Mouse (Mus musculus): ENCODE data around the gene Bmp10. TPM values are rescaled to one million over a fixed set of nuclear protein-coding genes. Genes with fewer than 3 reads are reported as not detected.

Gene Bmp10
- not detected in 2 replicates for polyA plus RNA-seq (2012; rRNA removed)

GRCm38 (mm10) chr6:87428487-87429044 lies at the start of gene Bmp10:
TSS of gene Bmp10 (plus strand) at chr6:87428994.

GRCm38 (mm10) chr6:87388877-87389276 lies 39.9 kb upstream of the Bmp10 start, which contains the start of gene Gkn3:
TSS of gene Gkn3 (minus strand) at chr6:87388935.

Other genes with a start within 250 kb of the Bmp10 start
- 6.7 and 9.7 TPM in 2 replicates for gene Antxr1, start 93.2 kb upstream of the Bmp10 start, polyA plus RNA-seq (2012; rRNA removed)
- gene Gkn1, start 78.1 kb upstream of the Bmp10 start, polyA plus RNA-seq (2012; rRNA removed) = not detected in 2 replicates
- gene Gkn2, start 55.6 kb upstream of the Bmp10 start, polyA plus RNA-seq (2012; rRNA removed) = not detected in 2 replicates
- 0.39 and 0.55 TPM in 2 replicates for gene Gkn3, start 40.1 kb upstream of the Bmp10 start, polyA plus RNA-seq (2012; rRNA removed)
- gene Arhgap25, start 104.3 kb downstream of the Bmp10 start, polyA plus RNA-seq (2012; rRNA removed) = 0.92 and 1.0 TPM in 2 replicates
- 1.1 and 1.6 TPM in 2 replicates for gene Prokr1, start 161.7 kb downstream of the Bmp10 start, polyA plus RNA-seq (2012; rRNA removed)
- gene Aplf, start 243.2 kb downstream of the Bmp10 start, polyA plus RNA-seq (2012; rRNA removed) = 6.8 and 7.7 TPM in 2 replicates

All from central nervous system, embryonic 18 days (tissue).